Mouse (Mus musculus) cerebellum, adult (tissue): ENCODE results near the gene Rexo4.
A peak's percentile ranks its signal among the peaks of the same experiment; 100 is the strongest.

Source experiments
- ATAC-seq: cut with Nextera tagmentation; 2 replicates; pipeline ENCODE4 v1.9.2; 2017; ENCODE audit warnings: mild to moderate bottlenecking, moderate library complexity, mixed read lengths; ENCODE audit not compliant: insufficient number of reproducible peaks, low FRiP score, low TSS enrichment

Gene Rexo4

GRCm38 (mm10) chr2:26912253-26912770, 51.9 kb downstream of the Rexo4 start:
- ATAC-seq: no peak

GRCm38 (mm10) chr2:26910994-26911765, 53.0 kb downstream of the Rexo4 start:
- peak; percentile 16; the same call in 1 of the 2 replicates for ATAC-seq

GRCm38 (mm10) chr2:26910124-26910993, 53.8 kb downstream of the Rexo4 start, which contains the start of the genes Med22 and Rpl7a:
Gene Med22, minus strand, starts transcription at chr2:26910677.
Gene Rpl7a, plus strand, starts transcription at chr2:26910764.
- peak; percentile 85 for ATAC-seq

GRCm38 (mm10) chr2:26909387-26909784, 54.8 kb downstream of the Rexo4 start:
- ATAC-seq: no peak

- ATAC-seq: no peak
Measured at GRCm38 (mm10) chr2:26908710-26909386, 55.3 kb downstream of the Rexo4 start.

- no peak for ATAC-seq
Measured at GRCm38 (mm10) chr2:26907109-26907508, 57.1 kb downstream of the Rexo4 start.

- ATAC-seq: no peak
Measured at GRCm38 (mm10) chr2:26906431-26906830, 57.8 kb downstream of the Rexo4 start.

GRCm38 (mm10) chr2:26905936-26906335, 58.2 kb downstream of the Rexo4 start:
- no peak for ATAC-seq
